Comparison of ENCODE assay signal across 8 mouse cellular contexts in the genomic region with DNA sequence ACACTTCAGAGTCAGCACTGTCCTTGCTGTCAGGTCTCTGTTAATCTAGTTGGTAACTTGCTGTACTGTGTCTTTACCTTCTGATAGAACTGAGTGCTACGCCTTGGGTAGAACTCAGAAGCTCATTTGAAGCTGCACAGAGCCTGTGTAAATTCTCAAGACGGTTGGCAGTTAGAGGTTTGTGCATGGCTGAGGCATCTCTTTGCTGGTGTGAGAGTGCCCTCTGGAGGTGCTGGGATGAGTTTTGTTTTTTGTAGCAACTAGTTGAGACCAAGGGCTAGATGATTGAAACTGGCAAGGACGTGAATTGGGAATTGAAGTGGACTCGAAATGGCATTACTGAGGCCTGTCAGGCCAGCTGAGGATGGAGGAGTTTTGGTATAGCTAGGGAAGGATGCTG. TPM values are rescaled to one million over a fixed set of nuclear protein-coding genes. Genes with fewer than 3 reads are reported as not detected.
A peak's percentile ranks its signal among the peaks of the same experiment; 100 is the strongest.
DNase-seq lines count a peak whose midpoint lies in the region; ATAC-seq and TF ChIP-seq lines count a peak whose summit lies in the region.

No protein-coding gene starts in this region.

- ATAC-seq in forebrain, embryonic 12.5 days (ENCODE audit: low FRiP score) = no peak

- H3K27me3 ChIP-seq in forebrain, embryonic 10.5 days (ENCODE audit: poor library complexity, severe bottlenecking) = no peaks in the 10 kb centered on the region
- no peaks in the 10 kb centered on the region for H3K27me3 ChIP-seq in forebrain, embryonic 12.5 days
- no peaks in the 10 kb centered on the region for H3K27me3 ChIP-seq in cerebellum, adult 2 months (ENCODE audit: control insufficient read depth, insufficient read depth, low read length)
- no peaks in the 10 kb centered on the region for H3K27me3 ChIP-seq in spleen, adult 2 months (ENCODE audit: control insufficient read depth, insufficient read depth, low read length)

- peak; percentile 94 for TF ChIP-seq CTCF in cerebellum, adult 2 months (IDR thresholded peaks at IDR 0.05; ENCODE audit: borderline replicate concordance, insufficient read depth, low read depth, low read length)
- peak; percentile 71 for TF ChIP-seq CTCF in lung, adult 2 months (IDR thresholded peaks at IDR 0.05; ENCODE audit: insufficient read depth, low read length)
- peak; percentile 68; the same call in 1 of the 2 replicates for TF ChIP-seq CTCF in spleen, adult 2 months (IDR thresholded peaks at IDR 0.05; ENCODE audit: extremely low read depth, insufficient read depth, insufficient read length, insufficient replicate concordance)

- no peak overlapping the region for H3K27ac ChIP-seq in forebrain, embryonic 10.5 days
- H3K27ac ChIP-seq in forebrain, embryonic 12.5 days = no peak overlapping the region
- H3K27ac ChIP-seq in ES-E14 (ENCODE audit: insufficient read depth, low read depth, low read length, poor library complexity, severe bottlenecking) = no peak overlapping the region
- no peak overlapping the region for H3K27ac ChIP-seq in cerebellum, adult 2 months (ENCODE audit: insufficient read depth, low read length)
- no peak overlapping the region for H3K27ac ChIP-seq in spleen, adult 2 months (ENCODE audit: insufficient read depth, low read length)

- DNase-seq in forebrain, embryonic 10.5 days (ENCODE audit: extremely low spot score, low spot score) = peak; percentile 35
- peak; percentile 26 for DNase-seq in ES-E14 (ENCODE audit: low read depth, low spot score)
- peak; percentile 79 to 83 for DNase-seq in cerebellum, adult 2 months
- DNase-seq in frontal cortex, postnatal 14 days (ENCODE audit: low spot score in 2 of 2) = peak; percentile 38 to 68
- DNase-seq in kidney, postnatal 25 days = peak; percentile 60 to 75
- DNase-seq in lung, adult 2 months = peak; percentile 58
- DNase-seq in spleen, adult 2 months (ENCODE audit: low read depth in 1 of 2, low spot score in 2 of 2) = peak; percentile 41 to 63

- WGBS in forebrain, embryonic 10.5 days = 64% methylated on average over 4 of the region's 4 CpGs
- WGBS in forebrain, embryonic 12.5 days = 45% methylated on average over 4 of the region's 4 CpGs
- 12% methylated on average over 4 of the region's 4 CpGs for WGBS in cerebellum, adult 2 months
- 36% methylated on average over 4 of the region's 4 CpGs for WGBS in lung, adult 2 months
- 53% methylated on average over 4 of the region's 4 CpGs for WGBS in spleen, adult 2 months

- TF ChIP-seq POLR2A in cerebellum, adult 2 months (IDR thresholded peaks at IDR 0.05; ENCODE audit: borderline replicate concordance, insufficient read depth, low read length) = no peak
- no peak for TF ChIP-seq POLR2A in lung, adult 2 months (IDR thresholded peaks at IDR 0.05; ENCODE audit: borderline replicate concordance, extremely low read depth, low read depth, low read length)
- no peak for TF ChIP-seq POLR2A in spleen, adult 2 months (IDR thresholded peaks at IDR 0.05; ENCODE audit: low read depth, low read length)

- in situ Hi-C loops in ES-E14 (cut with MboI; ENCODE audit: low sequenced_read_pairs in 2 of 2, unreplicated experiment in 2 of 2) = no loop called here

- no peak overlapping the region for H3K4me3 ChIP-seq in forebrain, embryonic 10.5 days
- no peak overlapping the region for H3K4me3 ChIP-seq in forebrain, embryonic 12.5 days (replicated peaks)
- no peak overlapping the region for H3K4me3 ChIP-seq in ES-E14 (ENCODE audit: insufficient read depth in 1 of 2, low read depth in 1 of 2, low read length in 2 of 2, poor library complexity in 1 of 2, severe bottlenecking in 1 of 2)
- H3K4me3 ChIP-seq in cerebellum, adult 2 months (replicated peaks; ENCODE audit: insufficient read depth, low read depth, low read length) = no peak overlapping the region
- H3K4me3 ChIP-seq in lung, adult 2 months (replicated peaks; ENCODE audit: extremely low read depth, low read depth, low read length) = no peak overlapping the region
- no peak overlapping the region for H3K4me3 ChIP-seq in spleen, adult 2 months (ENCODE audit: extremely low read depth, insufficient read depth, insufficient read length)

- H3K4me2 ChIP-seq in forebrain, embryonic 12.5 days = no peak overlapping the region

- H3K9me3 ChIP-seq in forebrain, embryonic 10.5 days = no peaks in the 10 kb centered on the region
- no peaks in the 10 kb centered on the region for H3K9me3 ChIP-seq in forebrain, embryonic 12.5 days
- no peaks in the 10 kb centered on the region for H3K9me3 ChIP-seq in ES-E14 (ENCODE audit: control insufficient read depth, insufficient read depth, low read depth, low read length)

- peaks cover 92% of the 10 kb centered on the region for H3K36me3 ChIP-seq in forebrain, embryonic 10.5 days (replicated peaks)
- H3K36me3 ChIP-seq in forebrain, embryonic 12.5 days (replicated peaks) = peaks cover 32% of the 10 kb centered on the region
- H3K36me3 ChIP-seq in ES-E14 (ENCODE audit: control insufficient read depth, insufficient read depth, low read length, poor library complexity, severe bottlenecking) = peaks cover 7% of the 10 kb centered on the region
- no peaks in the 10 kb centered on the region for H3K36me3 ChIP-seq in spleen, adult 2 months (ENCODE audit: control insufficient read depth, insufficient read depth, low read length)

- H3K4me1 ChIP-seq in forebrain, embryonic 10.5 days = peaks cover 37% of the 10 kb centered on the region
- H3K4me1 ChIP-seq in forebrain, embryonic 12.5 days = peaks cover 47% of the 10 kb centered on the region
- no peaks in the 10 kb centered on the region for H3K4me1 ChIP-seq in ES-E14 (ENCODE audit: control insufficient read depth in 2 of 2, insufficient read depth in 2 of 2, low read length in 2 of 2, poor library complexity in 1 of 2)
- H3K4me1 ChIP-seq in cerebellum, adult 2 months (ENCODE audit: control insufficient read depth, insufficient read depth, low read length) = peaks cover 13% of the 10 kb centered on the region
- H3K4me1 ChIP-seq in lung, adult 2 months (ENCODE audit: control insufficient read depth, insufficient read depth, low read length) = peaks cover 10% of the 10 kb centered on the region
- no peaks in the 10 kb centered on the region; the same call in 1 of the 2 replicates for H3K4me1 ChIP-seq in spleen, adult 2 months (ENCODE audit: control insufficient read depth, insufficient read depth, insufficient read length)

- no peak overlapping the region for H3K9ac ChIP-seq in forebrain, embryonic 12.5 days
- no peak overlapping the region for H3K9ac ChIP-seq in ES-E14 (ENCODE audit: insufficient read depth, low read depth, low read length, poor library complexity, severe bottlenecking)

TF ChIP-seq in ES-E14, 5 proteins besides CTCF, POLR2A, EP300 and RAD21:
- TF ChIP-seq HCFC1 (IDR thresholded peaks at IDR 0.05; ENCODE audit: borderline replicate concordance, insufficient read depth, low read length) = no peak
- 0 out of 2 replicates have a peak, but pooled peaks have one; percentile 5 for TF ChIP-seq ZC3H11A (IDR thresholded peaks at IDR 0.05; ENCODE audit: borderline replicate concordance, low read depth, low read length)

RNA-seq across cellular contexts. Expression of gene Zfp664, which starts 6.5 kb away (rescaled TPM):
- polyA plus RNA-seq in forebrain, embryonic 10.5 days (2016; fragmentation: Nextera tagmentation; extraction: Ambion mirVana) = 148 and 162 TPM in 2 replicates
- polyA plus RNA-seq in forebrain, embryonic 12.5 days (2016; fragmentation: Nextera tagmentation; extraction: Ambion mirVana) = 151 and 153 TPM in 2 replicates
- total RNA-seq in ES-E14 (2012; rRNA removed) = 22.6 and 27.4 TPM in 2 replicates
- polyA plus RNA-seq in cerebellum, adult 2 months (2012; rRNA removed) = 67.2 and 72.9 TPM in 2 replicates
- 26.6 and 27.7 TPM in 2 replicates for polyA plus RNA-seq in lung, adult 2 months (2012; rRNA removed)
- 7.9 and 10.1 TPM in 2 replicates for polyA plus RNA-seq in spleen, adult 2 months (2012; rRNA removed)

RNA-seq across cellular contexts. Expression of gene Ccdc92, which starts 6.8 kb away (rescaled TPM):
- 14.0 and 14.4 TPM in 2 replicates for polyA plus RNA-seq in forebrain, embryonic 10.5 days (2016; fragmentation: Nextera tagmentation; extraction: Ambion mirVana)
- 20.8 and 22.4 TPM in 2 replicates for polyA plus RNA-seq in forebrain, embryonic 12.5 days (2016; fragmentation: Nextera tagmentation; extraction: Ambion mirVana)
- 3.9 and 5.0 TPM in 2 replicates for total RNA-seq in ES-E14 (2012; rRNA removed)
- polyA plus RNA-seq in cerebellum, adult 2 months (2012; rRNA removed) = 183 and 200 TPM in 2 replicates
- 21.5 and 21.9 TPM in 2 replicates for polyA plus RNA-seq in lung, adult 2 months (2012; rRNA removed)
- polyA plus RNA-seq in spleen, adult 2 months (2012; rRNA removed) = 4.9 and 6.0 TPM in 2 replicates

Comparison
In these comparisons a context has a peak if more than half of its experiments do, and no peak if none do; other contexts are left out.
1. DNase-seq: peak in every context shown above with its lines; median percentile 81 in cerebellum, adult 2 months; 68 in kidney, postnatal 25 days; 58 in lung, adult 2 months; 53 in frontal cortex, postnatal 14 days; 52 in spleen, adult 2 months; 35 in forebrain, embryonic 10.5 days; 26 in ES-E14.